Mouse (Mus musculus) liver, adult 2 months (tissue): ENCODE results near the gene Tm9sf4.

Source experiments
- CTCF ChIP-seq: fragments of 200-500 bp; IDR thresholded peaks from 2 replicates; pipeline ENCODE4 v1.5.1; 2011; ENCODE audit warnings: low read depth, low read length, control low read depth
- POLR2A ChIP-seq: fragments of 200-500 bp; IDR thresholded peaks from 2 replicates; pipeline ENCODE4 v1.6.1; 2011; ENCODE audit warnings: low read length, control low read depth; ENCODE audit not compliant: insufficient read depth; ENCODE audit errors: extremely low read depth

- TF ChIP-seq POLR2A (no peak), CTCF (no peak)
These were observed 76.1 kb downstream of the Tm9sf4 start for GRCm38 (mm10) chr2:153237193-153237592.
